Mouse (Mus musculus): ENCODE measurements around the gene Lyrm9.
A peak's percentile ranks its signal among the peaks of the same experiment; 100 is the strongest.

Lyrm9 gene

DNA sequence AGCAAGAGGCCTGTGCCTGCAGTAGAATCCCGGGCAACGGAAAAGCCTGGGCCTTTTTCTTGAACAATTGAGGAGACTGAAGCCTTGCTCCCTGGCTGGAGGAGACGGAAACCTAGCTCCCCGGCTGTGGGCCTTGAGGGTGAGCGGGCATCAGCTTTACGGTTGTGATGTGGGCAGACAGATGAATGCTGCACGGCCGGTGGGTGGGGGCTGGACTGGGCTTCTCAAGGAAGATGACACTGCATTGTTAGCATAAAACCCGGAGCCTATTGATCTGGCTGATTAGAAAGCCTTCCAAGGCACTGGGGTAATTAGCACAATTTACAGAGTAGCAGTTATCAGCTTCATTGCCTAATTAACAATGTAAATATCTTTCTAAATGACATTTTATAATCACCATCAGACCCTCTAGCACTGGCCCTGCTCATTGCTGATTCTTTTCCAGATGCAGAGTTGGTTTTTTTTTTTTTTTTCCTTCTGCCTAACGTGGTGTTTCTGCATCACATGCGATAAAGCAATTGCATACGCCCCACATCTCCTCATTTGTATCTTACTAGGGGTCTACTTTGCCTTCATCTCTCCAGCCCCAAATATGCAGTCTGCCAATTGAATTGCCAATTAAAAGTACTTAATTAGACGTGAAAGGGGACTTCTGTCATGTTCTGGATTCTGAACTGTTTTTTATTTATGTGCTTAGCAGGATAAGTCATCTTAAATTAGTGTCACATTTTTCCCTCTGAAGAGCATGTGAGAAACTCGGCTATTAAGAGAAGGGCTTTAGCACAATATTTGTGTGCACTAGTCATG, 10.2 kb upstream of the Lyrm9 start:
- DNase-seq: no peak

DNA sequence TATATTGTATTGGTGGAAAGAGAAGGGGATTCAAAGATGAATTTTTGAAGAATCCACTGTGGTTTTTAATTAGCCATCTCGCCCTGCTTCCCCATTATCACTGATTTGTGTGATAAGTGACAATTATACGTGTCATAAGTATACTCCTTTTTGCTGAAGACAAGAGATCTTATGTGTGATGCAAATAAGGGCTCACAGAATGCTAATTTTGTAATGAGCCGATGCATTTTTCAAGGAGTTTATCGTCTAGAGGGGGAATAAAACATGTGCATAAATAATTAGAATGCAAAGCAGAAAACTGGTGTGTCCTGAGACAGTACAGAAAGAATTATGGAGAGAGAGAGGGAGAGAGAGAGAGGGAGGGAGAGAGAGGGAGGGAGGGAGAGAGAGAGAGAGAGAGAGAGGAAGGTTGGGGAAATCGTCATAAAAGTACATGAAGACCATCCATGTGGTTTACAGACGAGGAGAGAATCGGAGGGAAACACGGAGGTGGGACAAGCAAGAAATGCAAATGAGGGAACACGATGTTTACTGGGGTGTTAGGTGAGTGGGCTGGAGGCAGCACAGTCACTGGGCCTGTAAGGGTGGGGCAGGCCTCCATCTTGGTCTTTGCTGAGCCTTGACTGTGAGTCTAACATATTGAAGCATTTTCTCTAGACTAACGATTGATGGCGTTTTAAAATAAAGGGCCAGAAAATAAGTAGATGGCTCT, 8.9 kb upstream of the Lyrm9 start:
- DNase-seq: no peak

DNA sequence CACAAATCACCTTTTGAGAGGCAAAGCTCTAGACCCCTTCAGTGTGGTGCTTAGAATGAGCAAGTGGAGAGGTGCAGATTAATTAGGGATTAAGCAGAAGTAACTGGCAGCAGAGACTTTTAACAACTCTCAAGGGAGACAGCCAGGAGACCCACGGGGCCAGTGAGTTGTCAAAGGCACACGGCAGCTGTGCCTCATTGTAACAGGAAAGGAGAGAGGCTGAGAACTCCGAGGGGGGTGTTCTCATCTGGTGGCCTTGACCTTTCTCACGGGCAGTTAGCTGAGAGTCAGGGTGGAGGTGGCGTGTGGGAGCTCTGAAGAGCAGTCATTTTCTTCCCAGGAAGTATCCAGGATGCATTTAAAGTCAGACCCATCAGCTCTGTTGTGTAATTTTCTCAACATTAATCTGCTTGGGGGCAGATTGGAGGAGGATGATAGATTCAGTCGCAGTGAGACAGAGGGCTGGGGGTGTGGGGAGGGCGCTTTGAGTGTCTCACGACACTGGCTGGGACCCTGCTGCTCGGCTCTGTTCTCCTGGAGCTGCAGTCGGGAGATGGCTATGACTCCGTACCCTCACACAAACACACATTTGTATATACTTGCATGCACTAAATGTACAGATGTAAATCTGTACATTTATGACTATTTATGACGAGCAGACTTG, 5.9 kb upstream of the Lyrm9 start:
- DNase-seq: no peak

DNA sequence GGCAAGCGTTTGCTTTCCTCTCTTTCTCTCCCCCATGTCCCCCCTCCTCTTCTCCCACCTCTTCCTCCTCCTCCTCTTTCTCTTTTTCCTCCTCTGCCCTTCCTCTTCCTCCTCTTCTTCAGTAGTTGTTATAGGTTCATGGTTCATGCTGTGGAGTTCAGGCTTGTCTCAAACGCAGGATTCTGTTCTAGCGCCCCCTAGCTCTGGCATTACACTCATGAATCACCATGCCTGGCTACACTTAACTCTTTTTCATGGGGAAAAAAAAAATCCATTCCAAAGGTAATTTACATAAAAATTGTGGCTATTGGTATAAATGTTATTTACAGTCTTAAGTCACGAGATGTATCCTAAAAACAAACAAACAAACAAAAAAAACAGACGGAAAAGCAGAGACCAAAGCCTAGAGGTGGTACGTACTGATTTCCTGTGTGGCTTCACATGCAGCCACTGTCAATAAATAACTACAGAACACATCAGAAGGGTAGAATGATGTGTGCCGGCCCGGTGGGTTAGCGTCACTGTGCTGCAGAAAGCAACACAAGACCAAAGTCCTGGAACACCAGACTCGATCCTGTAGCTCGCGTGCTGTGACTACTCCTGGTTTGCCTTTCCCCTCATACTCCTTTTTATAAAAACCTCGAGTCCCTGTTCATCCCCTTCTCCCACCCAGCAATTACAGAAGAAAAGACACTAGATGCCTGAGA, 3.4 kb upstream of the Lyrm9 start:
- peak; percentile 81 for DNase-seq

DNA sequence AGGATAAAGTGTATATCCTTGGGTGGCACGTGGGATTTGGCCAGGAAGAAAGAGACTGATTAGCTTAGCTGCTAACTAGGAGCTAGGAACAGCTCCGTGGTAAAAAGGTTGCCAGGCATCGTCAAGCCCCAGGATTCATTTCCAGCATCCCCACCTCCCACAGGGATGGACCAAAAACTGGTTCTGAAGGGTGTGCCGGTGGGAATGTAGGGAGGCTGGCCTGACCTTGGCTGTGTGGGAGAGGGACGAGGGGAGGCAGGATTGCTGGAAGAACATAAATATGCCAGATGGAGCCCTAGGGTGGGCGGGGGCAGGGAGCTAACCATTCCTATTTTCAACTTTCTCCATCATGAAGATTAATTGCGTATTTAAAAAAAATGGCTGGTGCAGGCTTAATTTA, 1.2 kb downstream of the Lyrm9 start:
- peak; percentile 34 for DNase-seq

DNA sequence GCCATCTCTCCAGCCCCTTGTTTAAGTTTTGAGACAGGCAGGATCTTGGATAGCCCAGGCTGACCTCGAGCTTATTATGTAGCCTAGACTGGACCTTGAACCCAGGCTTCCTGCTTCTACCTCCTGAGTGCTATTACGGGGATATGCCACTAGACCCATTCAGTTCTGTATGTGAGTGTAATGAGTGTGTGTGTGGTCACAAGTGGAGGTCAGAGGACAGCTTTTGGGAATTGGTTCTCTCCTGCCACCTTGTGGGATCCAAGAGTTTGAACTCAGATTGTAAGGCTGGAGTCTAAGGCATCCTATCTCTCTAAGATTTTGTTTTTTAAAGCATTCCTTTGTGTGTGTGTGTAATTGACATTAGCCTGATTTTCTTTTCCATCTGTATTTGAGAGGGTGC, 2.0 kb downstream of the Lyrm9 start:
- DNase-seq: peak; percentile 55

DNA sequence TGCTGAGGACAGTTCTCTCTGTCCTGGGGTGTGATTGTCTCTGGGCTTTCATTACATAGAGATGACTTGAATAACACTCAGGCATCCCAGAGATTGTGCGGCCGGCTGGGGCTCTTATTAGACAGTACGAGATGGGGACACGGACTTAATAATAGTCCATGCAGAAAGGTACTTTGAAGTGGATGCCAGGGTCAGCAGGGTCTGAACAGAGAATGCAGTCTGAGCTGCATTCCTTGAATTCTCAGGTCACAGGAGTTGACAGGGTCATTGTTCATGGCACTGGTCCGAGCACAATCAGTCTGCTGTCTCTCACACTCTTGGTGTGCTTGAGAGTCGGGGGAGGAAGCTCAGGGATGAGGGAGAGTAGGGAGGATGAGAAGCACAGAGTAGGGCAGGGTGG, 3.0 kb downstream of the Lyrm9 start:
- DNase-seq: peak; percentile 59

DNA sequence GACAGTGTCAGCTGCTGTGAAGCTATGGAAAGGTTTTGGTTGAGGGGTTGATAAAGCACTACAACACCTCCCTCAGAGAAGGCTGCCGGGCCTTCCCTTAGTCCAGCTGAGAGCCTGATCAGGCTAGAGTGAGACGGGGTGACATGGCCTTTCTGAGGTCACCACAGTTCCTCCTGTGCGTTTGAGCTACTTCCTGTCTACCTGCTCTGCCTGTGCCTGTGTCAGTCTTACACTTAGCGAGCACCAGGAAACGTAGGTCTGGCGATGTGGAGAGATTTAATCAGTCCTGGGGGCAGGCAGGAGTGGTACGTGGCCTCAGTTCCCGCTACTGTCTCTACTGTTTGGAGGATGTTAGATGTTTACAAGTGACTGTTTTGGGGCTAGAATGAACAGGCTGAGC, 3.8 kb downstream of the Lyrm9 start:
- no peak for DNase-seq

DNA sequence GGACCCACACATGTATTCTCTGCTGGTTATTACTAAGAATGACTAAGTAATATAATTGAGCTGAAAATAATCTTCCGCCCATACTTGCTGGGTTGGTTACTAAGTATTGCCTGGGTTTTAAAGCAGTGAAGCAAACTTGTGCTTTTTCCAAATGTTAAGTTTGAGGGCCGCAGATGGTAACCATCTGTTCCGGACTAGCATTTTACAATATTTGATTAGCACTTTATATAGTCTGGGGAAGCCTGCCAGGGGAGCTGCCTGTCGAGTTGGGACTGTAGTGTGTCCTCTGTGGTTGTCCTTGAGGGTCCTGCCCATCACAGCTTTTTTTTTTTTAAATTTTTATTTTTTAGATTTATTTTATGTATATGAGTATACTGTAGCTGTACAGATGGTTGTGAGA, 5.3 kb downstream of the Lyrm9 start:
- peak; percentile 69 for DNase-seq

DNA sequence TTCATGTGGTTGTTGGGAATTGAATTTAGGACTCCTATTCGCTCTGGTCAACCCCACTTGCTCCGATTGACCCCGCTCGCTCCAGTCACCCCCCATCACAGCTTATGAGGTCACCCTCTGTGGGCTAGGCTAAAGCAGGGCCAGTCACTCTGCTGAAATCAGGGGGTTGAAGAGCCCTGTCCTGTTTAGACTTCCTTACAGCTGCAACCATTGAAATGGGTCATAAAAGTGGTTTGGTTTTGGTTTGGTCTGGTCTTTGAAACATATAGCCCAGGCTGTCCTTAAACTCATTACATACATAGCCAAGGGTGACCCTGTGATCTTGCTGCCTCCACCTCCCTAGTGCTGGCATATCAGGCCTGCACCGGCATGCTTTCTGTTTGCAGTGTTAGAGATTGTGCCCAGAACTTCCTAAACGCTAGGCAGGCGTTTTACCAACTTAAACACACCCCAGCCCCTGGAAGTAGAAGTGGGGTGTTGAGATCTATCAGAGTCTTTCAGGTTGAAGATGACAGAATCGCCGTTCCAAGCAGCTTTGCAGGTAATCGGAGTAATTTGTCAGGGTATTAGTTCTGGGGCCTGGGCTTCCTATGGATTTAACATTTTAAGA, 5.8 kb downstream of the Lyrm9 start:
- DNase-seq: no peak

DNA sequence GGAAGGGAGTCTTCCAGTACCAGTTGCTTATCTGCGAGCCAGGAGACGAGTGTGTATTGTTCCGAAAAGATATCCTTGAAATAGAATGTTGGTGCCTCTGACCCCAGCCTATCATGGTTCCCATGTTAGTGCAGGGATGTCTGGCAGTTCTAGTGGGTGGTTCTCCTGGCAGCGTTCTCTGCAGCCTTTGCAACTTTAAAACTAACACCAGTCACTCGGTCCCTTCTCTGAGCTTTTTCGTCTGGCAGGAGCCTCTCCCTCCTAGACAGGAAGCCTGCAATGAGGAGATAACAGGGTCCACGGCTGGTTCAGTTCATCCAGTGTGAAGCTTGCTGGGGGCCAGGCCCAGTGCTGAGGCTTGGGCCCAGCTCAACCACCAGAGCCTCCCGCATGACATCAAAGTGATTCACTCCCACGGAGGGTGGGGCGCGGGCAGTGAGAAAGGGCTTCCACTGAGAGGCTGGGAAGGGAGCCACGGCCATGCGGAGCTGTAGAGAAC, 6.5 kb downstream of the Lyrm9 start:
- DNase-seq: peak; percentile 63

DNA sequence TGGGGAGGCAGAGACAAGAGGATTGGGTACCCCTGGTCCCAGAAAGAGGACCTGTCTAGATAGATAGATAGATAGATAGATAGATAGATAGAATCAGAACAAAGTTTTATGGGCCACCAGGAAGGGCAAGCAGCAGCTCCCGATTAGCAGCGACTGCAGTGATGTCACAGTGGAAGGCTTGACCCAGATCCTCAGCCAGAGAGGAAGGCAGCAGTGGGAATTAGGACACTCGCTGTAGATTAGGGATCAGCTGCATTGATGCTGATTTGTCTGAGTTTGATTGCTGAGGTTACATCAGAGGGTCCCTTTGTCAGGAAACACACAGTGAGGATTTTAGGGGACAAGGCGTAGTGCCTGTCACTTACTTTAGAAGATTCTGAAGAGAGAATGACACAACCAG, 10.1 kb downstream of the Lyrm9 start:
- DNase-seq: no peak

DNA sequence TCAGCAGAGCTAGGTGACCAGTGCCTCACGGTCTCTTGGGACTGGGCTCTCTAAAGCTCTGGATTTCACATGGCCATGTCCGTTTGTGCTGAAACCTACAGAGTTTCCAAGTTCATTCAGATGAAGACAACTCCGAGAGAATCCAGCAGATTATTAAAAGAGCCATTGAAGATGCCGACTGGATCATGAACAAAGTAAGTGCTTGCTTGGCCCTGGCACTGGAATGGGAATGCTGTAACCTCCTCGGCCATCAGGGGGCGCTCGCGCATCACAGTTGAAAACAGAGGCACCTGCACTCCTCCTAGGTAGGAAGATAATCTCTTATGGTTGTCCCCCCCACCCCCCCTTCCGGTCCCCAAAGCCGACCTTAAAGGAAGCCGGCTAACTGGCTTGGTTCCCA, 11.6 kb downstream of the Lyrm9 start:
- DNase-seq: peak; percentile 75

DNA sequence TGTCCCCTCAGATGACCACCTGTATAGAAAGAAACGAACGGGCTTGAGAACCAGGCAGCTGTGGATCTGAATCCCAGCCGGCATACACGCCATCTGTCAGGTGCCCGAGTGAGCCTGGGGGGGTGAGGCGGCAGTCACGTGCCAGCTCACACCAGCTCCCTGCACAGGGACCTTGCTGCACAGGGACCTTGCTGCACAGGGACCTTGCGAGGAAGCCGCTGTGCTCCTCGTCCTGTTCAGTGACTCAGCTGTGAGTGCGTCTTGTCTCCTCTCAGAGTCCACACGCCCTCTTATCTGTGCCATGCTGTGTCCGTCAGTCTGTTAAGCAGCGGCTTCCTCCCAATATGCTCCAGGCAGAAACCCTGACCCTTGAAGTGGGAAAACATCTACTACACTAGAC, 13.1 kb downstream of the Lyrm9 start:
- no peak for DNase-seq

DNA sequence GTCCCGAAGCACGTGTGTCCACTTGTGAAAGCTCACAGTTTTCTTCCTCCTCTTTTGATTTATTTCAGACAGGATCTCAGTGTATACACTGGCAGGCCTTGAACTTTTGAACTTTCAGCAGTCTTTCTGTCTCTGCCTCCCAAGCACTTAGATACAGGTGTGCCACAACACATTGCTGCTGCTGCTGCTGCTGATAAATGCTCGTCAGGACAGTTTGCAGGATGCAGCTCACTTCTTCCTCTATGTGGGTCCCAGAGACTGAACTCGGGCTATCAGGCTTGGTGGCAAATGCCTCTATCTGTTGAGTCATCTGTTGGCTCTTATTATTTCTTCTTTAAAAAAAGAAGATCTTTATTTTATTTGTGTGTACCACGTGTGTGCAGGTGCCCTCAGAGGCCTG, 13.8 kb downstream of the Lyrm9 start:
- no peak for DNase-seq

DNA sequence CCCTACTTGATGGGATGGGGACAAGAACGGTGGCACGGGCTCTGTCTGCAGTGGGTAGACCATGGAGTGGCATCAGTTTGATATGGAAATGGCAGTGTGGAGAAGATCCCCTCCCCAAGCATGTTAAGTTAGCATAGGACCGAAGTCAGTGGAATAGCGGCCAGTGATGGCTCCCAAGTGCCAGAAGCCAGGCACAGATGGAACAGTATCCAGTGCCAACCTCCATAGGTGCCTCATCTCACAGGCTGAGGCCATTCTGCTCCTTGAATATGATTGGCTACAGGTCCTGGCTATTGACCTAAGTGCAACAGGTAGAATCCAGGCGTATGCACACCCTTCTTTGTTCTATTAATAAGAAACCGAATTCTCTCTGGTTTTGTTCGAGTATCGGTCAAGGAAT, 15.6 kb downstream of the Lyrm9 start:
- no peak for DNase-seq

DNA sequence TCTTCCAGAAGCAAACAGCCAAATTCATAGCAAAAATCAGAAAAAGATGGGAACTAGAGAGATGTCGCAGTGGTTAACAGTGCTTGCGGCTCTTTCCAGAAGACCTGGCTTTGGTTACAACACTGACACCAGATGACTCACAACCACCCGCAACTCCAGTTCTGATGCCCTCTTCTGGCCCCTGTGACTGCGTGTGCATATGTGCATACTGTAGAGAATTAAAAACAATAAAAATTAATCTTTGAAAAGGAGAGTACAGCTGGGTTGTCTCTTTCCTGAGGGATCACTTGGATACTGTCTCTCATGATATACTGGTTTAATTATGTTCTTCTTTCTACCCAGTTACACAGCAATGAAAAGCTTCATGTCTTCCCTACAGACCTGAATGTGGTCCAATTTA, 20.2 kb downstream of the Lyrm9 start:
- DNase-seq: no peak

DNA sequence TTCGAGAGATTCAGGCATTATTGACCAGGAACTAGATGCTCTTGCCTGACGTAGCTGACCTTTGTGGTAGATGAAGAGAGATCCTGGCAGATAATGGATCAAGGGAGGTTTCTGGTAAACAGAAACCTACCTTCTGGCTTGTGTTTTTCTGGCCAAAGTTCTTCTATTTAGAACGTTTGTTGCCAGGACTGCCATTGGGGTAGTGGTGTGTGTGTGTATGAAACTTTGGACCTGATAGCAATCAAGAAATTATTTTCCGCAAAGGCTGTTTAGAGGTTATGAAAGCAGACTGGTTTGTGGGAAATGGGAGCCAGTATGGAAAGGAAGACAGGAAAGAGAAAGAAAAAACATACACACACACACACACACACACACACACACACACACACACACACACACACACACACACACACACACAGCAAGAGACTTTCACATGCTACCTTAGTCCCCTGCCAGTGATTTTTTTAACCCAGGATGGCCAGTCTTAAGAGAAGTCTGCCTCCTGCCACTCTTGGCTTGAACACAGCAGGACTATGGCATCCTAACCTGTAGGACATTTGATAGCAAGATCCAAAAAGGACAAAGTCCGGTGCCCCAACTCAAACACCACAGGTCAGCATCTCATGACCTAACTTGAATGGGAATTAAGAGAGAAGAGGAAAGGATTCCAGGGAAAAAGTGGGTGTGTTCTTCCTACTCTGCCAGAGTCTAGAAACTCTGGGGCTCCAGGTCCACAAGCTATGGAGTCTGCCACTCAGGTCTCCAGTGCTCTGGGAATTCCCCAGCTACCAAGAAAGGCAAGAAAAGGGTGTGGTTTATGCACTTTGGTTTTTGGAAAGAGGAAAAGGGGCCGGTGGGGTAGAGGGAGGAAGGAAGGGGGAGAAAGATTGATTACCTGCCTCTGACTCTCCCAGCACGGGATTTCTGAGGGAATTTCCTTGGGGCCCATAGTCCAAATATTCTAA, 21.8 kb downstream of the Lyrm9 start:
- no peak for DNase-seq

DNA sequence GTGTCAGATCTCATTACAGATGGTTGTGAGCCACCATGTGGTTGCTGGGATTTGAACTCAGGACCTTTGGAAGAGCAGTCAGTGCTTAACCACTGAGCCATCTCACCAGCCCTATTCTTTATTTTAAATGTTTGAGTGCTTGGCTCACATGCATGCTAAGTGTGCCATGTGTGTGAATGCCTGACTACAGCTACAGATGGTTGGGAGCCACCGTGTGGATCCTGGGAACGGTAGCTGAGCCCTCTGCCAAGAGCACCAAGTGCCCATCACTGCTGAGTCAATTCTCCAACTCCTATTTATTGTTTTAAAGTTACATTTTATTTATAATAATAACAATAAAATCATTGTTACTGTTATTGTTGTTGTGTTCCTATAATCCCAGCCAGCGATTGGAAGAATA, 23.5 kb downstream of the Lyrm9 start:
- no peak for DNase-seq

DNA sequence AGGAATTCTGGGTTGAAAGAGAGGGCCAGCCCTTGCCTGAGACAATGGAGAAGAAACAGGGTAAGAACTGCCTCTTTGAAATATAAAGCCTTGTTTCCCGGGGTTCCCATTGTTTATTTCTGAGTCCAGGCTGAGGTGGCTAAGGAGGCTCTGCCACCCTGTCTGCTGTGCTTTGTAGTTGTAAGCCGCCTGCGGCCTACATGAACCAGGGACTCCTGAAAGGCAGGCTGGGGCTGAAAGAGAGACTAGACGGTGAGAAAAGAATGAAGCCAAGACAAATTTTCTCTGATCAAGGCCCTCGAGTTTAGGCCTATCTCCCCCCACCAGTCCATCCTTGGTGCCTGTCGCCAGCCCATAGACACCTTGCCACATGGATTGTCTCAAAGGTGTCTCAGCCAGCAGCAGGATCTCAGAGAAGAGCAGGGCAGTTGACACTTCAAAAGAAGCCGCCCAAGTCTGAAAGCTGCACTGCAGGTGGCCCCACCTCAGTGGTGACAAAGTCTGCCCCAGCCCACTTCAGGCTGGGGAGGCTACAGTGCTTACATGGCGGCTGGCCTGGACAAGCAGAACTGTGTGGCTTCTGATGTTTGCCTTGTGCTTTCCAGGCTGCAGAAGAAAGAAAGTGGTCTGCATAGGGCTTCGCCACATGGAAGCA, 25.0 kb downstream of the Lyrm9 start:
- DNase-seq: no peak

DNA sequence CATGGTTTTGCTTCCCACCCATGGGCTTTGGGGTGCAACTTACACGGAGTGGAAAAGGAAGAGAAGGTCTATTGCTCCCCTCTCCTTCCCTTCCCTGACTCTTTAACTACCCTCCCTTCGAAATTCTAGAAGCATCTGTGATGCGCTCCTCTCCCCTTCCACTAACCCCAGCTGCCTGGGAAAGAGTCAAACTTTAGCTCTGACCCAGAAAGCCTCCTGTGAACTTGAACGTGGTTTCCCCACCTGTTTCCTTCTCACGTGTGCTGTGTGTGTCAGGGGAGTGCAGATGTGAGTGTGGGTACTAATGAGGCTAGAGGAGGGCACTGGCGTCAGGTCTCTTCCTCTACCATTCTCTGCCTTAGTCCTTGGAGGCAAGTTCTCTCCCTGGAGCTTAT, 25.5 kb downstream of the Lyrm9 start:
- no peak for DNase-seq
